Mouse (Mus musculus) frontal cortex, postnatal 25 days (tissue): ENCODE results near the gene Dad1.

ENCODE experiments used
- DNase-seq, 2 experiments: peaks; one replicate each; pipeline ENCODE4 v3.0.0; 2022; ENCODE audit warnings: low spot score in 2 of 2

Dad1 gene

GRCm38 (mm10) chr14:54224484-54225467, 29.1 kb downstream of the Dad1 start:
- no peak for DNase-seq

GRCm38 (mm10) chr14:54224064-54224417, 29.9 kb downstream of the Dad1 start:
- DNase-seq: no peak

- DNase-seq: no peak
Measured at GRCm38 (mm10) chr14:54223315-54224063, 30.4 kb downstream of the Dad1 start.

- DNase-seq: no peak
Measured at GRCm38 (mm10) chr14:54222289-54222727, 31.6 kb downstream of the Dad1 start.

- no peak for DNase-seq
Measured at GRCm38 (mm10) chr14:54221641-54222040, 32.3 kb downstream of the Dad1 start.

GRCm38 (mm10) chr14:54220726-54221494, 33.0 kb downstream of the Dad1 start:
- DNase-seq: no peak

GRCm38 (mm10) chr14:54219849-54220248, 34.1 kb downstream of the Dad1 start:
- DNase-seq: no peak

- no peak for DNase-seq
Measured at GRCm38 (mm10) chr14:54219256-54219655, 34.6 kb downstream of the Dad1 start.

GRCm38 (mm10) chr14:54218721-54219120, 35.2 kb downstream of the Dad1 start:
- DNase-seq: no peak

GRCm38 (mm10) chr14:54218233-54218632, 35.7 kb downstream of the Dad1 start:
- no peak for DNase-seq

GRCm38 (mm10) chr14:54216126-54216525, 37.8 kb downstream of the Dad1 start:
- no peak for DNase-seq

GRCm38 (mm10) chr14:54214901-54215300, 39.0 kb downstream of the Dad1 start:
- DNase-seq: no peak

- DNase-seq: no peak
Measured at GRCm38 (mm10) chr14:54214477-54214876, 39.4 kb downstream of the Dad1 start.

- no peak for DNase-seq
Measured at GRCm38 (mm10) chr14:54213734-54214133, 40.2 kb downstream of the Dad1 start.

- DNase-seq: no peak
Measured at GRCm38 (mm10) chr14:54211755-54212154, 42.1 kb downstream of the Dad1 start.

- DNase-seq: no peak
Measured at GRCm38 (mm10) chr14:54211199-54211598, 42.7 kb downstream of the Dad1 start.

- DNase-seq: no peak
Measured at GRCm38 (mm10) chr14:54210401-54210800, 43.5 kb downstream of the Dad1 start.

- DNase-seq: no peak
Measured at GRCm38 (mm10) chr14:54209932-54210331, 44.0 kb downstream of the Dad1 start.

GRCm38 (mm10) chr14:54208741-54209140, 45.2 kb downstream of the Dad1 start:
- DNase-seq: no peak

GRCm38 (mm10) chr14:54207924-54208323, 46.0 kb downstream of the Dad1 start:
- no peak for DNase-seq

- DNase-seq: no peak
Measured at GRCm38 (mm10) chr14:54206750-54207550, 47.0 kb downstream of the Dad1 start.
